In the genomic region with DNA sequence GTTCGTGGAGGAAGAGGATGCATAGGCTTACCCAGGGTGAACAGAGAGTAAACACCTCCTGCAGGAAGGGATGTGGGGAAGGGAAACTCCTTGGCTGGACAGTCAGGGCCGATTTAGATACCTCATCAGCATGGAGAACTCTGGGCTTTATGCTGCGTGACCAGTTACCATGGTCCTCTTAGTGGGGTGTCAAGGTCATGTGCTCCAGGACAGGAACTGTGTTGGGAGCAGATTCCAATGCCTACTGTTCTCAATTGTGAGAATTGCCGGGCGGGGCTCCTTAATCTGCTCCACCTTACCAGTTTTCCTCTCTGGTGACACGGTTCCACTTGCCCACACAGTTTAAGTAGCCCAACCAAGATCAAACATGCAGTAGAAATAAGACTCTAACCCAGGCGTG, we compare ENCODE assay signal across 22 mouse cellular contexts.
A peak's percentile ranks its signal among the peaks of the same experiment; 100 is the strongest.
DNase-seq lines count a peak whose midpoint lies in the region; ATAC-seq and TF ChIP-seq lines count a peak whose summit lies in the region.
"Had no signal": no experiment of that assay in that cellular context is flagged by ENCODE, and none has a peak within 500 bp of the region (broad histone marks: within the 10 kb centered on the region; RNA-seq: fewer than 3 reads in every experiment).

No protein-coding gene starts in this region.

- peaks cover 15% of the 10 kb centered on the region; the same call in 1 of the 2 replicates for H3K36me3 ChIP-seq in heart, embryonic 13.5 days
- H3K36me3 ChIP-seq in intestine, embryonic 14.5 days (ENCODE audit: control insufficient read depth, insufficient read depth, low read length), result no peaks in the 10 kb centered on the region
- 0 out of 2 replicates have a peak, but pooled peaks cover 3% of the 10 kb centered on the region for H3K36me3 ChIP-seq in intestine, postnatal 0 days (ENCODE audit: control insufficient read depth, insufficient read depth)
- H3K36me3 ChIP-seq in E14TG2a.4 (ENCODE audit: insufficient read depth, low read length), result peaks cover 19% of the 10 kb centered on the region

- intact Hi-C loops in heart, postnatal 14 days (cut with DNase I), result no loop called here

- no peaks in the 10 kb centered on the region for H3K9me3 ChIP-seq in heart, embryonic 13.5 days
- no peaks in the 10 kb centered on the region for H3K9me3 ChIP-seq in intestine, embryonic 14.5 days (ENCODE audit: control insufficient read depth, low read length)
- H3K9me3 ChIP-seq in intestine, postnatal 0 days (ENCODE audit: control insufficient read depth), result no peaks in the 10 kb centered on the region
- 0 out of 2 replicates have a peak, but pooled peaks cover 4% of the 10 kb centered on the region for H3K9me3 ChIP-seq in E14TG2a.4 (ENCODE audit: low read length)
- H3K9me3 ChIP-seq: embryonic facial prominence, embryonic 15.5 days had no signal

- no peak overlapping the region for H3K4me2 ChIP-seq in heart, embryonic 13.5 days
- no peak overlapping the region for H3K4me2 ChIP-seq in intestine, embryonic 14.5 days (ENCODE audit: low read length)
- H3K4me2 ChIP-seq in intestine, postnatal 0 days (replicated peaks; ENCODE audit: low read depth), result no peak overlapping the region
- H3K4me2 ChIP-seq: embryonic facial prominence, embryonic 15.5 days; hindbrain, embryonic 12.5 days had no signal

- H3K4me3 ChIP-seq in heart, embryonic 13.5 days, result no peak overlapping the region
- no peak overlapping the region for H3K4me3 ChIP-seq in intestine, embryonic 14.5 days (ENCODE audit: low read depth, low read length)
- H3K4me3 ChIP-seq in intestine, postnatal 0 days (ENCODE audit: low read depth, low read length), result no peak overlapping the region
- H3K4me3 ChIP-seq in E14TG2a.4 (replicated peaks; ENCODE audit: low read length), result peak overlapping the region; percentile 43
- H3K4me3 ChIP-seq: embryonic facial prominence, embryonic 15.5 days; erythroblast, embryonic 14.5 days; forebrain, embryonic 10.5 days; gastrocnemius, adult 2 months; hindbrain, embryonic 12.5 days had no signal

- H3K27ac ChIP-seq in heart, embryonic 13.5 days (replicated peaks), result peak overlapping the region; percentile 80
- H3K27ac ChIP-seq in intestine, embryonic 14.5 days (ENCODE audit: low read depth), result peak overlapping the region; percentile 24; the same call in 1 of the 2 replicates
- H3K27ac ChIP-seq in intestine, postnatal 0 days (ENCODE audit: low read depth, low read length), result no peak overlapping the region
- H3K27ac ChIP-seq: embryonic facial prominence, embryonic 15.5 days; forebrain, embryonic 10.5 days; gastrocnemius, adult 2 months; hindbrain, embryonic 12.5 days had no signal

- DNase-seq in heart, postnatal 14 days, result no peak
- DNase-seq in intestine, embryonic 14.5 days (ENCODE audit: low spot score), result no peak
- peak; percentile 53 for DNase-seq in ES-CJ7 (ENCODE audit: low read depth, low spot score)
- DNase-seq in cerebellum, postnatal 10 days, result no peak
- DNase-seq: adrenal gland, adult 2 months; adrenal gland, postnatal 25 days; cerebellum, adult 2 months; cerebellum, postnatal 14 days; embryo, embryonic 11 days; gastrocnemius, adult 2 months; gastrocnemius, postnatal 25 days; heart, postnatal 4 days; kidney, adult 18-20 months had no signal

- WGBS in heart, embryonic 13.5 days, result 75% methylated on average over 7 of the region's 7 CpGs
- 85% methylated on average over 7 of the region's 7 CpGs for WGBS in intestine, embryonic 14.5 days
- WGBS in intestine, postnatal 0 days, result 76% methylated on average over 7 of the region's 7 CpGs

- no peaks in the 10 kb centered on the region for H3K27me3 ChIP-seq in heart, embryonic 13.5 days (replicated peaks)
- no peaks in the 10 kb centered on the region for H3K27me3 ChIP-seq in intestine, embryonic 14.5 days (replicated peaks; ENCODE audit: control insufficient read depth, insufficient read depth, low read length)
- no peaks in the 10 kb centered on the region for H3K27me3 ChIP-seq in intestine, postnatal 0 days (replicated peaks; ENCODE audit: control insufficient read depth, insufficient read depth, low read length)
- no peaks in the 10 kb centered on the region for H3K27me3 ChIP-seq in E14TG2a.4 (ENCODE audit: insufficient read depth, low read length)
- H3K27me3 ChIP-seq: embryonic facial prominence, embryonic 15.5 days; hindbrain, embryonic 12.5 days had no signal

- H3K4me1 ChIP-seq in heart, embryonic 13.5 days, result peaks cover 37% of the 10 kb centered on the region
- 0 out of 2 replicates have a peak, but pooled peaks cover 12% of the 10 kb centered on the region for H3K4me1 ChIP-seq in intestine, embryonic 14.5 days (replicated peaks; ENCODE audit: control insufficient read depth, insufficient read depth, low read length)
- H3K4me1 ChIP-seq in intestine, postnatal 0 days (replicated peaks; ENCODE audit: control insufficient read depth, insufficient read depth, low read length), result no peaks in the 10 kb centered on the region
- peaks cover 47% of the 10 kb centered on the region for H3K4me1 ChIP-seq in E14TG2a.4 (replicated peaks; ENCODE audit: low read depth, low read length)
- H3K4me1 ChIP-seq: embryonic facial prominence, embryonic 15.5 days had no signal

- TF ChIP-seq CTCF in intestine, postnatal 0 days (IDR thresholded peaks at IDR 0.05; ENCODE audit: low read depth), result no peak
- no peak for TF ChIP-seq CTCF in E14TG2a.4 (conservative IDR thresholded peaks at IDR 0.05; ENCODE audit: low read length)

- ATAC-seq in heart, embryonic 13.5 days (ENCODE audit: extremely low read depth, insufficient number of reproducible peaks, low FRiP score, low TSS enrichment), result no peak
- no peak for ATAC-seq in intestine, embryonic 14.5 days (replicated peaks; ENCODE audit: low FRiP score, low TSS enrichment, low read depth)
- no peak for ATAC-seq in intestine, postnatal 0 days
- ATAC-seq: hindbrain, embryonic 16.5 days; inflammation-experienced regulatory T-cells, adult 6 months had no signal

- H3K9ac ChIP-seq in heart, embryonic 13.5 days, result no peak overlapping the region
- no peak overlapping the region for H3K9ac ChIP-seq in intestine, embryonic 14.5 days (ENCODE audit: low read length)
- no peak overlapping the region for H3K9ac ChIP-seq in intestine, postnatal 0 days (ENCODE audit: low read depth, low read length)
- H3K9ac ChIP-seq: embryonic facial prominence, embryonic 15.5 days; hindbrain, embryonic 12.5 days had no signal
